Mouse (Mus musculus): ENCODE data around the gene Wnt10b. TPM values are rescaled to one million over a fixed set of nuclear protein-coding genes. Genes with fewer than 3 reads are reported as not detected.
"Not testable (repeated sequence)": the region's sequence is repeated elsewhere in the genome, so short reads cannot be mapped to it uniquely, and the experiment has no call there.

The Wnt10b gene
- polyA plus RNA-seq, 1 experiment = 1.4 TPM

- TF ChIP-seq POLR2A (IDR thresholded peaks at IDR 0.05; ENCODE audit: borderline replicate concordance, control insufficient read depth, low read depth, low read length) (no peak), CTCF (IDR thresholded peaks at IDR 0.05; ENCODE audit: control insufficient read depth, insufficient read depth, low read length) (no peak)
- Histone ChIP-seq H3K4me1 (ENCODE audit: control insufficient read depth, insufficient read depth, low read length) (no peaks in the 10 kb centered on the region), H3K4me3 (replicated peaks; ENCODE audit: control insufficient read depth, low read depth, low read length) (no peak overlapping the region), H3K27ac (ENCODE audit: control insufficient read depth, insufficient read depth, low read depth, low read length, poor library complexity) (no peak overlapping the region)
- 72% methylated on average over 8 of the region's 8 CpGs for WGBS
These were observed 24.9 kb downstream of the Wnt10b start for GRCm38 (mm10) chr15:98753021-98753423.

DNA sequence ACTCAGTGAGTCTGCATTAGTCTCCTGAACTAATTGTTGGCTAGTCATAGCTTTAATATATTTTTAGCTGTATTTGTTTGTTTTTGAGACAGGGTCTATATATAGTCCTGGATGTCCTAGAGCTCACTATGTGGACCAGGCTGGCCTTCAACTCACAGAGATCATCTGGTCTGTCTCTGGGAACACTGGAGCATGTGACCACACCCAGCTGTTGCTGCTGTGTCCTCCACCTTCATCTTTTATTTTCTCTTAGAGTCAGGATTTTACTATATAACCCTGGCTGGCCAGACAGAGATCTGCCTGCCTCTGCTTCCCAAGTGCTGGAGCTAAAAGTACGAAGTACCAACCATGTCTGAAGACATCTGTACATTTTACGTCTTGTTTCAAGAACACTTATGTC is 28.9 kb downstream of the Wnt10b start:
- WGBS = 87% methylated on average over 2 of the region's 2 CpGs
- TF ChIP-seq POLR2A (IDR thresholded peaks at IDR 0.05; ENCODE audit: borderline replicate concordance, control insufficient read depth, low read depth, low read length) = no peak
- TF ChIP-seq CTCF (IDR thresholded peaks at IDR 0.05; ENCODE audit: control insufficient read depth, insufficient read depth, low read length) = no peak

GRCm38 (mm10) chr15:98747296-98747695 is 30.7 kb downstream of the Wnt10b start:
- H3K4me1 ChIP-seq (ENCODE audit: control insufficient read depth, insufficient read depth, low read length) = no peaks in the 10 kb centered on the region
- no peak overlapping the region for H3K27ac ChIP-seq (ENCODE audit: control insufficient read depth, insufficient read depth, low read depth, low read length, poor library complexity)
- WGBS = 78% methylated on average over 6 of the region's 6 CpGs
- no peak for TF ChIP-seq POLR2A (IDR thresholded peaks at IDR 0.05; ENCODE audit: borderline replicate concordance, control insufficient read depth, low read depth, low read length)
- no peak for TF ChIP-seq CTCF (IDR thresholded peaks at IDR 0.05; ENCODE audit: control insufficient read depth, insufficient read depth, low read length)
- no peak overlapping the region for H3K4me3 ChIP-seq (replicated peaks; ENCODE audit: control insufficient read depth, low read depth, low read length)

More for the DNA sequence above, 28.9 kb downstream of the Wnt10b start:
- Histone ChIP-seq H3K4me3 (replicated peaks; ENCODE audit: control insufficient read depth, low read depth, low read length) (no peak overlapping the region), H3K27ac (ENCODE audit: control insufficient read depth, insufficient read depth, low read depth, low read length, poor library complexity) (no peak overlapping the region), H3K4me1 (ENCODE audit: control insufficient read depth, insufficient read depth, low read length) (no peaks in the 10 kb centered on the region)

DNA sequence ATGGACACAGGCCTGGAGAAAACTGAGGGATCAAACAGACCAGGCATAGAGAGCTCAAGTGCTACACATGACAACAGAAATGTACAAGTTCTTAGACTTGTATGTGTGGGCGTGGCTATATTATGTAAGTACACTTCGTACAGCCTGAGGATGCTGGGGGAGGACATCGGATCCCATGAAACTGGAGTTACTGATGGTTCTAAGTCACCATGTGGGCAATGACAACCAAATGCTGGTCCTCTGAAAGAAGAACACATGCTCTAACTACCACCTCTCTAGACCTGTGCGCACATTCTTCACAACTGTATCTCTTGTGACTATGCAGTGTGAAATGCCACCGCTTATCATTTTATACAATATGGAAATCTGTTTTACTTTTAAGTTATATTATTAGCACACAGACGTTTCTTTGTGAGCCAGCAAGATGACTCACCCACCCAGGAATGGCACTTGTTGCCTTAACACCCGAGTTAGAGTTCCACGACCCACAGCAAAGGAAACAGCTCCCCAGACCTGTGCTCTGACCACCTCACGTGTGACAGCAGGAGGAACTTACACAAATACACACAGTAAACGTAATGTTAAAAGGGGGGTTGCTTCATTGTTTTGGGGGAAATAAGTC is 31.5 kb downstream of the Wnt10b start:
- no peak overlapping the region for H3K4me3 ChIP-seq (replicated peaks; ENCODE audit: control insufficient read depth, low read depth, low read length)
- no peaks in the 10 kb centered on the region for H3K4me1 ChIP-seq (ENCODE audit: control insufficient read depth, insufficient read depth, low read length)
- WGBS = 61% methylated on average over 10 of the region's 10 CpGs
- H3K27ac ChIP-seq (ENCODE audit: control insufficient read depth, insufficient read depth, low read depth, low read length, poor library complexity) = no peak overlapping the region
- TF ChIP-seq POLR2A (IDR thresholded peaks at IDR 0.05; ENCODE audit: borderline replicate concordance, control insufficient read depth, low read depth, low read length) = no peak
- no peak for TF ChIP-seq CTCF (IDR thresholded peaks at IDR 0.05; ENCODE audit: control insufficient read depth, insufficient read depth, low read length)

DNA sequence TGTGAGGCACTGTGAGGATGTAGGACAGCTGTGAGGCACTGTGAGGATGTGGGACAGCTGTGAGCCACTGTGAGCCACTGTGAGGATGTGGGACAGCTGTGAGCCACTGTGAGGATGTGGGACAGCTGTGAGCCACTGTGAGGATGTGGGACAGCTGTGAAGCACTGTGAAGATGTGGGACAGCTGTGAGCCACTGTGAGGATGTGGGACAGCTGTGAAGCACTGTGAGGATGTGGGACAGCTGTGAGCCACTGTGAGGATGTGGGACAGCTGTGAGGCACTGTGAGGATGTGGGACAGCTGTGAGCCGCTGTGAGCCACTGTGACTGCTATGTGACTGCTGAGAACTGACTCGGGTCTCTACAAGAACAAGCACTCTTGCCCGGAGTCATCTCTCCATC is 34.1 kb downstream of the Wnt10b start:
- not testable (repeated sequence) for H3K4me1 ChIP-seq (ENCODE audit: control insufficient read depth, insufficient read depth, low read length); H3K27ac ChIP-seq (ENCODE audit: control insufficient read depth, insufficient read depth, low read depth, low read length, poor library complexity); H3K4me3 ChIP-seq (replicated peaks; ENCODE audit: control insufficient read depth, low read depth, low read length)
- 82% methylated on average over 3 of the region's 3 CpGs for WGBS

- 80% methylated on average over 8 of the region's 8 CpGs for WGBS
- TF ChIP-seq POLR2A (IDR thresholded peaks at IDR 0.05; ENCODE audit: borderline replicate concordance, control insufficient read depth, low read depth, low read length) = no peak
- Histone ChIP-seq H3K4me1 (ENCODE audit: control insufficient read depth, insufficient read depth, low read length) (no peaks in the 10 kb centered on the region), H3K4me3 (replicated peaks; ENCODE audit: control insufficient read depth, low read depth, low read length) (no peak overlapping the region), H3K27ac (ENCODE audit: control insufficient read depth, insufficient read depth, low read depth, low read length, poor library complexity) (no peak overlapping the region)
These were observed 35.1 kb downstream of the Wnt10b start for GRCm38 (mm10) chr15:98742766-98743428.

DNA sequence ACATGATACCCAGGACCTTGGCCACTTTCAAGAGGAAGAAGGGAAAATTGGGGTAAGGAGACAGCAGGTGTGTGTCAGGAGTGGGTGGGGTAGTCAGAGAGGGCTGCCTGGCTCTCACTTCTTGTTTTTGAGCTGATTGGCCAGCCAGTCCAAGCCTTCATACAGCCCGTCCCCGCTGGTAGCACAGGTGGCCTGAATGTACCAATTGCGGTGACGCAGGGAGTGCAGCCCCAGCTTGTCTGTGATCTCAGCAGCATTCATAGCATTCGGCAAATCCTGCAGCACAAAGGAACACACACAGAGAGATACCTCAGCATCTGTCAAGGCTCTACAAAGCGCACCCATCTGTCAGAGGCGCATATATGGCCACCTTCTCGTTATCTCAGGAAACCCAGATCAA is 37.7 kb downstream of the Wnt10b start:
- 80% methylated on average over 8 of the region's 8 CpGs for WGBS
- Histone ChIP-seq H3K27ac (ENCODE audit: control insufficient read depth, insufficient read depth, low read depth, low read length, poor library complexity) (no peak overlapping the region), H3K4me1 (ENCODE audit: control insufficient read depth, insufficient read depth, low read length) (no peaks in the 10 kb centered on the region), H3K4me3 (replicated peaks; ENCODE audit: control insufficient read depth, low read depth, low read length) (no peak overlapping the region)
- TF ChIP-seq CTCF (IDR thresholded peaks at IDR 0.05; ENCODE audit: control insufficient read depth, insufficient read depth, low read length) (no peak), POLR2A (IDR thresholded peaks at IDR 0.05; ENCODE audit: borderline replicate concordance, control insufficient read depth, low read depth, low read length) (no peak)

- WGBS = 72% methylated on average over 4 of the region's 4 CpGs
These were observed 39.2 kb downstream of the Wnt10b start for GRCm38 (mm10) chr15:98738796-98739195.

DNA sequence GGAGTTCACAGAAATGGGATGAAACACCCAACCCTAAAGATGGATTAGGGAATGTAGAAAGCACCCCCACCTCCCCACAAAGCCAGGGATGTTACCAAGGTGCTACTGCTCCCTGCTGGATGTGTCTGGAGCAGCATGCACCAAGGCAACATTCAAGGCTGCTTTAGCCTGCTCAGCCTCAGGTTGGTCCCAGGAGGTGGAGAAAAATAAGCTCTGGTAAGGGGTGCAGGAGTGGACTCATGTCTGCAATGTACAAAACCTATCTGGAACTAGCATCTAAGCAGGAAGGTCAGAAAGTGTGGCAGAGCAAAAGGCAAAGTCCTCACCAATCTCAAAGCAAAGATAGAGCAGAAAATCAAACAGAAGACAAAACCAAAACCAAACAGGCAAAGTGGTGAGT is 40.1 kb downstream of the Wnt10b start:
- TF ChIP-seq POLR2A (IDR thresholded peaks at IDR 0.05; ENCODE audit: borderline replicate concordance, control insufficient read depth, low read depth, low read length) (no peak), CTCF (IDR thresholded peaks at IDR 0.05; ENCODE audit: control insufficient read depth, insufficient read depth, low read length) (peak; percentile 32; the same call in 1 of the 2 replicates)
- H3K4me3 ChIP-seq (replicated peaks; ENCODE audit: control insufficient read depth, low read depth, low read length) = no peak overlapping the region
- no peaks in the 10 kb centered on the region for H3K4me1 ChIP-seq (ENCODE audit: control insufficient read depth, insufficient read depth, low read length)
- H3K27ac ChIP-seq (ENCODE audit: control insufficient read depth, insufficient read depth, low read depth, low read length, poor library complexity) = no peak overlapping the region

More at GRCm38 (mm10) chr15:98738796-98739195, 39.2 kb downstream of the Wnt10b start:
- H3K4me3 ChIP-seq (replicated peaks; ENCODE audit: control insufficient read depth, low read depth, low read length) = no peak overlapping the region
- H3K27ac ChIP-seq (ENCODE audit: control insufficient read depth, insufficient read depth, low read depth, low read length, poor library complexity) = no peak overlapping the region
- H3K4me1 ChIP-seq (ENCODE audit: control insufficient read depth, insufficient read depth, low read length) = no peaks in the 10 kb centered on the region
- TF ChIP-seq POLR2A (IDR thresholded peaks at IDR 0.05; ENCODE audit: borderline replicate concordance, control insufficient read depth, low read depth, low read length) = no peak
- TF ChIP-seq CTCF (IDR thresholded peaks at IDR 0.05; ENCODE audit: control insufficient read depth, insufficient read depth, low read length) = no peak

All from bone marrow, adult 2 months (tissue).